Mouse (Mus musculus) megakaryocyte, embryonic 14.5 days (primary cell): ENCODE measurements around the gene Slc22a20.

Source experiments
- FLI1 ChIP-seq: IDR thresholded peaks from 2 replicates; pipeline ENCODE4 v1.6.1; 2012; ENCODE audit warnings: low read length, inconsistent platforms, mixed read lengths
- GATA1 ChIP-seq: IDR thresholded peaks from 3 replicates; pipeline ENCODE4 v1.6.1; 2012; ENCODE audit warnings: mixed read lengths, low read length, inconsistent platforms, borderline replicate concordance

DNA sequence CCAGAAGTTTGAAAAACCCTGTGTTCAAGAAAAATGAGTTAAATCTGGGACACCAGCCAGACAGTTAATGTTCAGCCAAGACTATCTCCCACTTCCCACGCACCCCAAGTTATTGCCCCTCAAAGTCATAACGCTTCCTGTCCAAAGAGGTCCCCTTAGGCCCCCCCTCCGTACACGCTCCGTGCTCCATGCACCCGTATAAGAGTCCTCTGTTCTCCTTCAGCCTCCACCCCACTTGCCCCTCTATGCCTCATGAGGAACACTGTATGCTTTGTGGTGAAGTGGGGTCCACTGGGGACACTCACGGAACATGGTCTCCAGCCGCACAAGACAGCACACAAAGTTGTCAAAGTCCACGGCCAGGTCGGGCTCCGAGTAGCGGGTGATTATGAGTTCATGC, 4.1 kb upstream of the Slc22a20 start:
- TF ChIP-seq GATA1 (no peak), FLI1 (no peak)
